In the genomic region with DNA sequence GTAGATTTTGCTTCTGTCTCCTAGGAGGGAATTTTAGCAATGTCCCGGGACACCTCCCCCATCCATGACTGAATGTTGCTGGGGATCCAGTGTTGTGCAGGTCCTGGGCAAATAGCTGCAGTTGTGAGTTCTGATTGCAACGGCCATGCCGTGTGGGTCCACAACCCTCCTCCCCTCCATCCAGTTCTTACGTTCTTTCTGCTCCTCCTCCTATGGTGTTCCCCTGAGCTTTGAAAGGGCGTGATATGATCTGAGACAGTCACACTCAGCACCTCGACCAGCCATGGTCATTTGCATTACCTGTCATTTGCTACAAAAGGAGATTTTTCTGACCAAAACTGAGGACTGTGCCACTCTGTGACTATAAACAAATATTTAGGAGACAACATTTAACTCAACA, we compare ENCODE assay signal across 21 mouse cellular contexts. TPM values are rescaled to one million over a fixed set of nuclear protein-coding genes. Genes with fewer than 3 reads are reported as not detected.
DNase-seq lines count a peak whose midpoint lies in the region; ATAC-seq and TF ChIP-seq lines count a peak whose summit lies in the region.
"Had no signal": no experiment of that assay in that cellular context is flagged by ENCODE, and none has a peak within 500 bp of the region (broad histone marks: within the 10 kb centered on the region; RNA-seq: fewer than 3 reads in every experiment).

No protein-coding gene starts in this region.

- no peak for TF ChIP-seq CTCF in forebrain, postnatal 0 days (IDR thresholded peaks at IDR 0.05; ENCODE audit: low read depth)

- H3K27me3 ChIP-seq in forebrain, postnatal 0 days (ENCODE audit: insufficient read depth, low read length): no peaks in the 10 kb centered on the region
- H3K27me3 ChIP-seq in forebrain, embryonic 15.5 days: no peaks in the 10 kb centered on the region
- H3K27me3 ChIP-seq in liver, embryonic 12.5 days (replicated peaks): no peaks in the 10 kb centered on the region
- no peaks in the 10 kb centered on the region for H3K27me3 ChIP-seq in liver, embryonic 11.5 days (replicated peaks; ENCODE audit: control insufficient read depth, insufficient read depth, low read length)
- no peaks in the 10 kb centered on the region for H3K27me3 ChIP-seq in embryonic facial prominence, embryonic 10.5 days (replicated peaks; ENCODE audit: low read depth, poor library complexity, severe bottlenecking)
- H3K27me3 ChIP-seq in midbrain, embryonic 16.5 days (ENCODE audit: control insufficient read depth, insufficient read depth, low read depth, low read length): no peaks in the 10 kb centered on the region
- H3K27me3 ChIP-seq: forebrain, embryonic 13.5 days; limb, embryonic 13.5 days; neural tube, embryonic 12.5 days had no signal

- H3K36me3 ChIP-seq in forebrain, postnatal 0 days (ENCODE audit: insufficient read depth): no peaks in the 10 kb centered on the region
- no peaks in the 10 kb centered on the region for H3K36me3 ChIP-seq in forebrain, embryonic 15.5 days
- H3K36me3 ChIP-seq in liver, embryonic 12.5 days: no peaks in the 10 kb centered on the region
- H3K36me3 ChIP-seq in liver, embryonic 11.5 days (ENCODE audit: control insufficient read depth, insufficient read depth, low read length): no peaks in the 10 kb centered on the region
- H3K36me3 ChIP-seq in embryonic facial prominence, embryonic 10.5 days (replicated peaks): peaks cover 10% of the 10 kb centered on the region
- no peaks in the 10 kb centered on the region for H3K36me3 ChIP-seq in midbrain, embryonic 16.5 days (ENCODE audit: control insufficient read depth, insufficient read depth, low read length)
- H3K36me3 ChIP-seq: limb, embryonic 13.5 days; neural tube, embryonic 12.5 days had no signal

- H3K4me2 ChIP-seq in forebrain, postnatal 0 days (ENCODE audit: low read depth): peak overlapping the region; percentile 83; the same call in 1 of the 2 replicates
- H3K4me2 ChIP-seq in forebrain, embryonic 15.5 days (replicated peaks): no peak overlapping the region
- peak overlapping the region; percentile 94; the same call in 1 of the 2 replicates for H3K4me2 ChIP-seq in liver, embryonic 12.5 days
- no peak overlapping the region for H3K4me2 ChIP-seq in liver, embryonic 11.5 days
- peak overlapping the region; percentile 85 for H3K4me2 ChIP-seq in midbrain, embryonic 16.5 days (ENCODE audit: low read length)

- peaks cover 19% of the 10 kb centered on the region for H3K4me1 ChIP-seq in forebrain, postnatal 0 days (ENCODE audit: insufficient read depth)
- peaks cover 23% of the 10 kb centered on the region for H3K4me1 ChIP-seq in forebrain, embryonic 15.5 days
- H3K4me1 ChIP-seq in liver, embryonic 12.5 days: peaks cover 49% of the 10 kb centered on the region
- peaks cover 21% of the 10 kb centered on the region for H3K4me1 ChIP-seq in liver, embryonic 11.5 days (replicated peaks; ENCODE audit: control insufficient read depth, insufficient read depth, low read length)
- H3K4me1 ChIP-seq in embryonic facial prominence, embryonic 10.5 days: peaks cover 39% of the 10 kb centered on the region
- peaks cover 23% of the 10 kb centered on the region for H3K4me1 ChIP-seq in midbrain, embryonic 16.5 days (ENCODE audit: control insufficient read depth, insufficient read depth, low read length)

- 87% methylated on average over 6 of the region's 6 CpGs for WGBS in forebrain, postnatal 0 days
- WGBS in forebrain, embryonic 15.5 days: 90% methylated on average over 6 of the region's 6 CpGs
- WGBS in liver, embryonic 12.5 days (ENCODE audit: insufficient replicate concordance): 70% methylated on average over 6 of the region's 6 CpGs
- 73% methylated on average over 6 of the region's 6 CpGs for WGBS in liver, embryonic 11.5 days
- WGBS in embryonic facial prominence, embryonic 10.5 days: 84% methylated on average over 6 of the region's 6 CpGs
- WGBS in midbrain, embryonic 16.5 days: 89% methylated on average over 6 of the region's 6 CpGs

- H3K9me3 ChIP-seq in forebrain, postnatal 0 days (ENCODE audit: low read length): no peaks in the 10 kb centered on the region
- no peaks in the 10 kb centered on the region for H3K9me3 ChIP-seq in forebrain, embryonic 15.5 days
- no peaks in the 10 kb centered on the region for H3K9me3 ChIP-seq in liver, embryonic 12.5 days (replicated peaks)
- H3K9me3 ChIP-seq in liver, embryonic 11.5 days (ENCODE audit: control insufficient read depth, low read length): no peaks in the 10 kb centered on the region
- H3K9me3 ChIP-seq in embryonic facial prominence, embryonic 10.5 days: no peaks in the 10 kb centered on the region
- H3K9me3 ChIP-seq in midbrain, embryonic 16.5 days (replicated peaks; ENCODE audit: control insufficient read depth, low read length, poor library complexity, severe bottlenecking): no peaks in the 10 kb centered on the region
- H3K9me3 ChIP-seq: forebrain, embryonic 13.5 days; hindbrain, embryonic 10.5 days; limb, embryonic 13.5 days; megakaryocyte, embryonic 14.5 days; neural tube, embryonic 12.5 days had no signal

- DNase-seq in forebrain, postnatal 0 days: no peak
- no peak for DNase-seq in liver, embryonic 11.5 days (ENCODE audit: low spot score)
- DNase-seq in embryonic facial prominence, embryonic 10.5 days (ENCODE audit: low spot score): no peak
- no peak for DNase-seq in lung, postnatal 25 days (ENCODE audit: low spot score)
- no peak for DNase-seq in yolk sac, embryonic 10.5 days (ENCODE audit: low spot score)
- DNase-seq: adrenal gland, postnatal 14 days; embryo, embryonic 11 days; kidney, postnatal 25 days; lung, adult 2 months; lung, postnatal 14 days had no signal

- H3K27ac ChIP-seq in forebrain, postnatal 0 days (ENCODE audit: low read depth, low read length): peak overlapping the region; percentile 88; the same call in 1 of the 2 replicates
- no peak overlapping the region for H3K27ac ChIP-seq in forebrain, embryonic 15.5 days (replicated peaks)
- no peak overlapping the region for H3K27ac ChIP-seq in liver, embryonic 12.5 days
- no peak overlapping the region for H3K27ac ChIP-seq in liver, embryonic 11.5 days (ENCODE audit: low read depth, low read length)
- peak overlapping the region; percentile 91; the same call in 1 of the 2 replicates for H3K27ac ChIP-seq in embryonic facial prominence, embryonic 10.5 days (replicated peaks)
- no peak overlapping the region; the same call in 1 of the 2 replicates for H3K27ac ChIP-seq in midbrain, embryonic 16.5 days (ENCODE audit: low read length)
- H3K27ac ChIP-seq: neural tube, embryonic 12.5 days had no signal

- H3K4me3 ChIP-seq in forebrain, postnatal 0 days (ENCODE audit: low read depth, low read length): no peak overlapping the region
- no peak overlapping the region for H3K4me3 ChIP-seq in forebrain, embryonic 15.5 days
- H3K4me3 ChIP-seq in liver, embryonic 12.5 days: no peak overlapping the region
- no peak overlapping the region for H3K4me3 ChIP-seq in liver, embryonic 11.5 days (ENCODE audit: low read depth, low read length)
- no peak overlapping the region for H3K4me3 ChIP-seq in embryonic facial prominence, embryonic 10.5 days
- no peak overlapping the region for H3K4me3 ChIP-seq in midbrain, embryonic 16.5 days (ENCODE audit: low read depth, low read length)

- ATAC-seq in forebrain, postnatal 0 days: no peak
- no peak for ATAC-seq in forebrain, embryonic 15.5 days (replicated peaks)
- no peak for ATAC-seq in liver, embryonic 12.5 days
- ATAC-seq in liver, embryonic 11.5 days (replicated peaks; ENCODE audit: low FRiP score): no peak
- no peak for ATAC-seq in midbrain, embryonic 16.5 days
- ATAC-seq: forebrain, embryonic 13.5 days; inflammation-experienced regulatory T-cells, adult 6 months had no signal

- H3K9ac ChIP-seq in forebrain, postnatal 0 days: no peak overlapping the region
- H3K9ac ChIP-seq in forebrain, embryonic 15.5 days (replicated peaks): no peak overlapping the region
- no peak overlapping the region for H3K9ac ChIP-seq in liver, embryonic 12.5 days
- no peak overlapping the region for H3K9ac ChIP-seq in liver, embryonic 11.5 days (ENCODE audit: low read depth, low read length)
- H3K9ac ChIP-seq in midbrain, embryonic 16.5 days (ENCODE audit: low read depth, low read length): no peak overlapping the region

RNA-seq across cellular contexts. Expression of a gene that starts 1.4 kb away (rescaled TPM):
- total RNA-seq in forebrain, postnatal 0 days (2014; rRNA removed): 62.7 and 70.1 TPM in 2 replicates
- polyA plus RNA-seq in forebrain, postnatal 0 days (2015; fragmentation: Nextera tagmentation; extraction: Ambion mirVana): 42.2 and 42.6 TPM in 2 replicates
- 44.8 and 48.0 TPM in 2 replicates for polyA plus RNA-seq in forebrain, embryonic 15.5 days (2015; fragmentation: Nextera tagmentation; extraction: Ambion mirVana)
- polyA plus RNA-seq in liver, embryonic 12.5 days (2016; fragmentation: Nextera tagmentation; extraction: Ambion mirVana): 65.4 and 67.1 TPM in 2 replicates
- 107 and 114 TPM in 2 replicates for polyA plus RNA-seq in liver, embryonic 11.5 days (2014; fragmentation: Nextera tagmentation; extraction: Ambion mirVana)
- 105 and 109 TPM in 2 replicates for polyA plus RNA-seq in embryonic facial prominence, embryonic 10.5 days (2016; fragmentation: Nextera tagmentation; extraction: Ambion mirVana)
- polyA plus RNA-seq in midbrain, embryonic 16.5 days (2015; fragmentation: Nextera tagmentation; extraction: Ambion mirVana): 32.3 and 32.6 TPM in 2 replicates

RNA-seq across cellular contexts. Expression of a gene that starts 57.6 kb away (rescaled TPM):
- 0.08 TPM in 1 of 2 replicates, not detected in the other for total RNA-seq in forebrain, postnatal 0 days (2014; rRNA removed)
- 0.05 TPM in 1 of 2 replicates, not detected in the other for polyA plus RNA-seq in forebrain, postnatal 0 days (2015; fragmentation: Nextera tagmentation; extraction: Ambion mirVana)
- polyA plus RNA-seq in forebrain, embryonic 15.5 days (2015; fragmentation: Nextera tagmentation; extraction: Ambion mirVana): 0.13 and 0.18 TPM in 2 replicates
- 0.53 and 0.62 TPM in 2 replicates for polyA plus RNA-seq in liver, embryonic 12.5 days (2016; fragmentation: Nextera tagmentation; extraction: Ambion mirVana)
- polyA plus RNA-seq in liver, embryonic 11.5 days (2014; fragmentation: Nextera tagmentation; extraction: Ambion mirVana): 1.8 and 3.1 TPM in 2 replicates
- 0.88 and 1.3 TPM in 2 replicates for polyA plus RNA-seq in embryonic facial prominence, embryonic 10.5 days (2016; fragmentation: Nextera tagmentation; extraction: Ambion mirVana)
- 0.09 and 0.16 TPM in 2 replicates for polyA plus RNA-seq in midbrain, embryonic 16.5 days (2015; fragmentation: Nextera tagmentation; extraction: Ambion mirVana)
- total RNA-seq: gastrocnemius, adult 8-10 months; granulocyte monocyte progenitor cell, adult 5-6 weeks had no signal

RNA-seq across cellular contexts. Expression of a gene that starts 57.7 kb away (rescaled TPM):
- total RNA-seq in forebrain, postnatal 0 days (2014; rRNA removed): 45.7 and 49.5 TPM in 2 replicates
- polyA plus RNA-seq in forebrain, postnatal 0 days (2015; fragmentation: Nextera tagmentation; extraction: Ambion mirVana): 10.0 and 17.4 TPM in 2 replicates
- polyA plus RNA-seq in forebrain, embryonic 15.5 days (2015; fragmentation: Nextera tagmentation; extraction: Ambion mirVana): 48.8 and 49.8 TPM in 2 replicates
- polyA plus RNA-seq in liver, embryonic 12.5 days (2016; fragmentation: Nextera tagmentation; extraction: Ambion mirVana): 25.3 and 25.9 TPM in 2 replicates
- polyA plus RNA-seq in liver, embryonic 11.5 days (2014; fragmentation: Nextera tagmentation; extraction: Ambion mirVana): 38.7 and 39.7 TPM in 2 replicates
- polyA plus RNA-seq in embryonic facial prominence, embryonic 10.5 days (2016; fragmentation: Nextera tagmentation; extraction: Ambion mirVana): 58.2 TPM in 2 replicates
- polyA plus RNA-seq in midbrain, embryonic 16.5 days (2015; fragmentation: Nextera tagmentation; extraction: Ambion mirVana): 40.2 and 46.0 TPM in 2 replicates

Comparison
In these comparisons a context has a peak if more than half of its experiments do, and no peak if none do; other contexts are left out.
1. H3K27ac ChIP-seq: peak in forebrain, postnatal 0 days (single experiment) and embryonic facial prominence, embryonic 10.5 days (single experiment); none in forebrain, embryonic 15.5 days (single experiment), liver, embryonic 12.5 days (single experiment), liver, embryonic 11.5 days (single experiment) and midbrain, embryonic 16.5 days (single experiment).
2. H3K4me2 ChIP-seq: peak in forebrain, postnatal 0 days (single experiment), liver, embryonic 12.5 days (single experiment) and midbrain, embryonic 16.5 days (single experiment); none in forebrain, embryonic 15.5 days (single experiment) and liver, embryonic 11.5 days (single experiment).